Mouse (Mus musculus): ENCODE measurements around the gene Myo9a. TPM values are rescaled to one million over a fixed set of nuclear protein-coding genes. Genes with fewer than 3 reads are reported as not detected.

The Myo9a gene
- polyA plus RNA-seq, 1 experiment = 6.1 TPM

Other genes with a start within 250 kb of the Myo9a start
- gene Hexa, start 211.4 kb upstream of the Myo9a start, polyA plus RNA-seq (2012; rRNA removed) = 106 and 116 TPM in 2 replicates
- 0.82 and 0.94 TPM in 2 replicates for gene Tmem202, start 211.0 kb upstream of the Myo9a start, polyA plus RNA-seq (2012; rRNA removed)
- gene Celf6, start 173.0 kb upstream of the Myo9a start, polyA plus RNA-seq (2012; rRNA removed) = 0.07 and 0.11 TPM in 2 replicates
- 19.3 and 25.7 TPM in 2 replicates for gene Parp6, start 133.6 kb upstream of the Myo9a start, polyA plus RNA-seq (2012; rRNA removed)
- gene Pkm, start 94.5 kb upstream of the Myo9a start, polyA plus RNA-seq (2012; rRNA removed) = 598 and 674 TPM in 2 replicates
- 27.0 and 34.1 TPM in 2 replicates for gene Gramd2, start 70.8 kb upstream of the Myo9a start, polyA plus RNA-seq (2012; rRNA removed)
- gene Senp8, start 186 bp upstream of the Myo9a start, polyA plus RNA-seq (2012; rRNA removed) = 8.2 and 8.5 TPM in 2 replicates
- not detected in 2 replicates for gene Nr2e3, start 209.8 kb downstream of the Myo9a start, polyA plus RNA-seq (2012; rRNA removed)